Mouse (Mus musculus) naive thymus-derived CD4-positive, alpha-beta T cell, adult 2 months (primary cell): ENCODE results near the gene Matk.

Experiments
- DNase-seq: peaks from one replicate; pipeline ENCODE4 v3.0.0-alpha.2; 2011; ENCODE audit warnings: low read depth

The Matk gene

GRCm38 (mm10) chr10:81242021-81242420 is 10.7 kb upstream of the Matk start:
- DNase-seq: no peak

- no peak for DNase-seq
Measured at GRCm38 (mm10) chr10:81244146-81244545, 8.6 kb upstream of the Matk start.

- DNase-seq: peak; percentile 86
Measured at GRCm38 (mm10) chr10:81244595-81244994, 8.1 kb upstream of the Matk start.

GRCm38 (mm10) chr10:81245166-81245565 is 7.6 kb upstream of the Matk start:
- DNase-seq: peak; percentile 27

GRCm38 (mm10) chr10:81247804-81248203 is 4.9 kb upstream of the Matk start:
- DNase-seq: peak; percentile 88

- no peak for DNase-seq
Measured at GRCm38 (mm10) chr10:81249442-81249841, 3.3 kb upstream of the Matk start.

- DNase-seq: no peak
Measured at GRCm38 (mm10) chr10:81254886-81255285, 2.2 kb downstream of the Matk start.

GRCm38 (mm10) chr10:81257158-81258039 is 4.7 kb downstream of the Matk start:
- no peak for DNase-seq

- DNase-seq: no peak
Measured at GRCm38 (mm10) chr10:81259225-81259884, 6.6 kb downstream of the Matk start.

- no peak for DNase-seq
Measured at GRCm38 (mm10) chr10:81261025-81261424, 8.3 kb downstream of the Matk start.

- DNase-seq: peak; percentile 26
Measured at GRCm38 (mm10) chr10:81265540-81265939, 12.8 kb downstream of the Matk start.

GRCm38 (mm10) chr10:81266211-81267105 is 13.7 kb downstream of the Matk start, which contains the start of the genes Mrpl54 and Apba3:
Mrpl54 (minus strand) TSS chr10:81266934.
Apba3 (plus strand) TSS chr10:81266960.
- DNase-seq: peak; percentile 98

- DNase-seq: peak; percentile 81
Measured at GRCm38 (mm10) chr10:81268056-81268455, 15.3 kb downstream of the Matk start.

- DNase-seq: no peak
Measured at GRCm38 (mm10) chr10:81268643-81269412, 16.1 kb downstream of the Matk start.

- no peak for DNase-seq
Measured at GRCm38 (mm10) chr10:81272356-81272755, 19.6 kb downstream of the Matk start.

- DNase-seq: no peak
Measured at GRCm38 (mm10) chr10:81273842-81274241, 21.1 kb downstream of the Matk start.

GRCm38 (mm10) chr10:81277676-81278075 is 24.9 kb downstream of the Matk start:
- no peak for DNase-seq

- no peak for DNase-seq
Measured at GRCm38 (mm10) chr10:81279496-81279895, 26.8 kb downstream of the Matk start.

- no peak for DNase-seq
Measured at GRCm38 (mm10) chr10:81284189-81284588, 31.5 kb downstream of the Matk start.

- DNase-seq: no peak
Measured at GRCm38 (mm10) chr10:81284719-81285118, 32.0 kb downstream of the Matk start.
